Mouse (Mus musculus): ENCODE measurements around the gene Nrcam. TPM values are rescaled to one million over a fixed set of nuclear protein-coding genes. Genes with fewer than 3 reads are reported as not detected.

Nrcam gene
- polyA plus RNA-seq, 1 experiment: 0.06 TPM

DNA sequence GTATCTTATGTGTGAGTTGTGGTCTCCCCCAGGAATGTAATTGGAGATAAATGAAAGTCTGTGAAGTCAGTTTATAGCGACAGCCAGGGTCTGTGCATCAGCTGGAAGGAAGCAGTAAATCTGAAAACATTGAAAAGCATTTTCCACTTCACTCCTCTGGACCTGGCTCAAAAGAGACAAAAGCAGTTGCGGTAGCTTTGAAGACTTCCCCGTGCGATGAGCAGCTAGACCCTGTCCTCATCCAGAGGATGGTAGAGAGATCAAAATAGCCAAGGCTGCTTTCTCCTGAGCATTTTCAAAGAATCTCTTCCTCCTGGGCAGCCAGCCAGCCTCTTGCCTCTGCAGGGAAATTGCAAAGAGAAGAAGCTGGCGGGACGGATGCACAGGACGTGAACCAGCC, 102.3 kb downstream of the Nrcam start:
- Histone ChIP-seq H3K4me3 (ENCODE audit: extremely low read depth, insufficient read depth, insufficient read length) (no peak overlapping the region), H3K27ac (ENCODE audit: insufficient read depth, low read length) (no peak overlapping the region), H3K27me3 (ENCODE audit: control insufficient read depth, insufficient read depth, low read length) (no peaks in the 10 kb centered on the region), H3K36me3 (ENCODE audit: control insufficient read depth, insufficient read depth, low read length) (no peaks in the 10 kb centered on the region), H3K4me1 (ENCODE audit: control insufficient read depth, insufficient read depth, insufficient read length) (no peaks in the 10 kb centered on the region)
- TF ChIP-seq POLR2A (IDR thresholded peaks at IDR 0.05; ENCODE audit: low read depth, low read length): no peak
- no peak for TF ChIP-seq CTCF (IDR thresholded peaks at IDR 0.05; ENCODE audit: extremely low read depth, insufficient read depth, insufficient read length, insufficient replicate concordance)
- WGBS: 64% methylated on average over 7 of the region's 7 CpGs
- DNase-seq (ENCODE audit: low read depth in 1 of 2, low spot score in 2 of 2): no peak

DNA sequence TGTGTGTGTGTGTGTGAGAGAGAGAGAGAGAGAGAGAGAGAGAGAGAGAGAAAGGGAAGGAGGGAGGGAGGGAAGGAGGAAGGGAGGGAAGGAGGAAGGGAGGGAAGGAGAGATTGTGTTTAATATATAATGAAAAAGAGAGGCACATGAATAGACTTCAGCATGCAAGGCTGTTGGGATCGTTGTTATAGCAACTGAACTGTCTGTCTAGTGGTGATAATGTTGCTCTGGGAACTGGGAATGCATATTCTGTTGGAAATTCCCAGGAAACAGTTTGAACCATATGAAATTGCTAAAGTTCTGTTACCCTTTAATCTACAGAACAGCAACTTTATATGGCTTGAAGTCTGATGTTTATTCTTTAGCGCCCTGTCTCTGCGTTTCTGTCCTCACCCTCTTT, 104.0 kb downstream of the Nrcam start:
- 89% methylated on average over 3 of the region's 3 CpGs for WGBS
- no peak for DNase-seq (ENCODE audit: low read depth in 1 of 2, low spot score in 2 of 2)
- no peaks in the 10 kb centered on the region for H3K27me3 ChIP-seq (ENCODE audit: control insufficient read depth, insufficient read depth, low read length)
- no peaks in the 10 kb centered on the region for H3K4me1 ChIP-seq (ENCODE audit: control insufficient read depth, insufficient read depth, insufficient read length)
- no peak overlapping the region for H3K27ac ChIP-seq (ENCODE audit: insufficient read depth, low read length)
- H3K4me3 ChIP-seq (ENCODE audit: extremely low read depth, insufficient read depth, insufficient read length): no peak overlapping the region
- H3K36me3 ChIP-seq (ENCODE audit: control insufficient read depth, insufficient read depth, low read length): no peaks in the 10 kb centered on the region
- no peak for TF ChIP-seq POLR2A (IDR thresholded peaks at IDR 0.05; ENCODE audit: low read depth, low read length)
- TF ChIP-seq CTCF (IDR thresholded peaks at IDR 0.05; ENCODE audit: extremely low read depth, insufficient read depth, insufficient read length, insufficient replicate concordance): no peak

DNA sequence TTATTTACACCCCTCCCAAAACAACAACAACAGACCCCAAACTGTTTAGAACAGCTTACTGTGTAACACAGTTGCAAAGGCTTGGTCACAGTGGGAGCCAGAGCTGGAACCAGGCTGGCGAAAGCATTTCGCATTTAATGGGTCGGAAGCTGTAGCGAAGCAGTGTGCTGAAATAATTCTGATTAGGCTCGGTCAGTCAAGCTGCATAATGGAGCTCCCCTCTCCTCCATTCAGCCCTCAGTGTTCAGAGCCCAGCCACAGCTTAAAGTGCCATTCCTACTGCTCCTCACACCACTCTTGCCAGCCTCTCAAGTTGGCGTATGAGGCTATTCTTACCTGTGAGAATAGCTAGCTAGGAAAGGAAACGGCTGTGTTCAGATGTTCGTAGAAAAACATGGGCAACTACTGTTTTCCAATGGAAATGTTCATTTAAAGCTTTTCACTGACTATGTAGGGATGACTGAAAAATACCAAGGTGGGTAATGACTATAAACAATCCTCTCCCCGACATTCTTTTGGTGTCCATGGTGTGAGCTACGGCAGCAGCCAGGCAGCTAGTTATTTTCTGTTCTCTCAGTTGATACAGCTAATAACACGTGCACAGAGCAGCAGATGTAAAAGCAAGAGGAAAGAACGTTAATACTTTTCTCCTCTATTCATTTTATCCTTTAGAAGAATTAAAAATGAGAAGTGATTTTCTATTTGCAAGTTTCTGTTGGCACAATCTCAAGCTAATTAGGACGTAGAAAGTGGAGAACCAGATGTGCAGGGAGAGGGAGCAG, 108.6 kb downstream of the Nrcam start:
- WGBS: 88% methylated on average over 13 of the region's 13 CpGs
- Histone ChIP-seq H3K36me3 (ENCODE audit: control insufficient read depth, insufficient read depth, low read length) (no peaks in the 10 kb centered on the region), H3K27me3 (ENCODE audit: control insufficient read depth, insufficient read depth, low read length) (no peaks in the 10 kb centered on the region), H3K4me1 (ENCODE audit: control insufficient read depth, insufficient read depth, insufficient read length) (no peaks in the 10 kb centered on the region; the same call in 1 of the 2 replicates), H3K27ac (ENCODE audit: insufficient read depth, low read length) (no peak overlapping the region), H3K4me3 (ENCODE audit: extremely low read depth, insufficient read depth, insufficient read length) (no peak overlapping the region)
- TF ChIP-seq POLR2A (IDR thresholded peaks at IDR 0.05; ENCODE audit: low read depth, low read length): no peak
- no peak for TF ChIP-seq CTCF (IDR thresholded peaks at IDR 0.05; ENCODE audit: extremely low read depth, insufficient read depth, insufficient read length, insufficient replicate concordance)
- DNase-seq (ENCODE audit: low read depth in 1 of 2, low spot score in 2 of 2): no peak

DNA sequence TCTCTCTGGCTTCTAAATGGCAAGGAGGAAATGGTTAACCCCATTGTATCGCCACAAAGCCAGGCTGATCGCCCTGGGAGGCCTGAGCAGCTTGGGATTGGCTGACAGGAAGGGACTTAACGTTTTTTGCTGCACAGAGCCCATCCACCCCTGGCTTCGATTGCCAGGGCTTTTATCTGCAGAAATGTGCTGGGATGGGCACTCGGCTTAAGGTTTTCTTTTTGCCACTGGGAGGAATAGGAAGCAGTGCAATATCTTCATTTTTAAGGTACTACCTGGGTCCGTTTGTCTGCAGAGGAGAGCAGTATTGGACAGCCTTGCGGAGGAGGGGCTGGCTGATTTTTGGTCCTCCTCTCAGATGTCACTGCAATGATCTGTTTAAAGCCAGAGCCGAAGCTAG, 110.2 kb downstream of the Nrcam start:
- no peak overlapping the region for H3K27ac ChIP-seq (ENCODE audit: insufficient read depth, low read length)
- H3K4me1 ChIP-seq (ENCODE audit: control insufficient read depth, insufficient read depth, insufficient read length): no peaks in the 10 kb centered on the region; the same call in 1 of the 2 replicates
- no peak for DNase-seq (ENCODE audit: low read depth in 1 of 2, low spot score in 2 of 2)
- no peak overlapping the region for H3K4me3 ChIP-seq (ENCODE audit: extremely low read depth, insufficient read depth, insufficient read length)
- no peaks in the 10 kb centered on the region for H3K27me3 ChIP-seq (ENCODE audit: control insufficient read depth, insufficient read depth, low read length)
- no peaks in the 10 kb centered on the region for H3K36me3 ChIP-seq (ENCODE audit: control insufficient read depth, insufficient read depth, low read length)
- WGBS: 10% methylated on average over 8 of the region's 8 CpGs
- TF ChIP-seq CTCF (IDR thresholded peaks at IDR 0.05; ENCODE audit: extremely low read depth, insufficient read depth, insufficient read length, insufficient replicate concordance): no peak
- TF ChIP-seq POLR2A (IDR thresholded peaks at IDR 0.05; ENCODE audit: low read depth, low read length): no peak

DNA sequence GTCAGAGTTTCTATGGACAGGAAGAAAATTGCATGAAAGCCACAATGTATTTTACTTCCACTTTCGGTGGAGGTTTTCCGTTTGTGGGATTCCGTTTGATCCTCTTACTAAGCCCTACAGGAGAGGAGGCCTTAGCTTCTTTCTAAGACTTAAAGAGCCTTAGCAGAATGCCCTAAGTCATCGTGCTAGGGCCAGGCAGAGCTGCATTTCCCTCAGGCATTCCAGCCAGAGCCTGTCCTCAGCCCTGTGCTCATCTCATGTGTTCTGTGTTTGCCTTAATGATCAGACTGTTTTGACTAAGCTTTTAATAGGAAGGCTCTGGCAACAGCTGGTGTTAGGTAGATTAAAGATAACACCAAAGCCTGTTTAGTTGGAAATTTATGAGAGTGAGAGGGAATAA, 111.5 kb downstream of the Nrcam start:
- WGBS: 10% methylated on average over 4 of the region's 4 CpGs
- TF ChIP-seq POLR2A (IDR thresholded peaks at IDR 0.05; ENCODE audit: low read depth, low read length): no peak
- TF ChIP-seq CTCF (IDR thresholded peaks at IDR 0.05; ENCODE audit: extremely low read depth, insufficient read depth, insufficient read length, insufficient replicate concordance): no peak
- H3K4me3 ChIP-seq (ENCODE audit: extremely low read depth, insufficient read depth, insufficient read length): no peak overlapping the region
- no peak overlapping the region for H3K27ac ChIP-seq (ENCODE audit: insufficient read depth, low read length)
- no peaks in the 10 kb centered on the region for H3K27me3 ChIP-seq (ENCODE audit: control insufficient read depth, insufficient read depth, low read length)
- DNase-seq (ENCODE audit: low read depth in 1 of 2, low spot score in 2 of 2): no peak
- no peaks in the 10 kb centered on the region; the same call in 1 of the 2 replicates for H3K4me1 ChIP-seq (ENCODE audit: control insufficient read depth, insufficient read depth, insufficient read length)
- no peaks in the 10 kb centered on the region for H3K36me3 ChIP-seq (ENCODE audit: control insufficient read depth, insufficient read depth, low read length)

DNA sequence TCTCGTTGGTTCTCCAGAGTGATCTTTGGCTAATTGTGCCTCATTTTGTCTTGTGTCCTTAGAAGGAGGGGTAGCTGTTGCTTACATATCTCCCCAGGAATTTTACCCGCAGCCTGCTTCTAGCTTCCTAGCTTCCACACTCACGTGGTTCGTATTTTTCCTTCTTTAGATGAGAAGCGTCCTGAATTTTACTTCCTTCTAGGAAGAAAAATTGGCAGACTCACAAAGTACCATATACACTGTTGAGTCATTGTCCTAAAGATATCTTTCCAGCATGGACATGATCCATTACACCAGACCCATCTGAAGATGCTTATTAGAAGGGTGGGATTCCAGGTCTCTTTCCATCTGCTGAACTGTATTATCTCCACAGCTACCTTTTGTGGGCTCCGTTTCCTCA, 122.2 kb downstream of the Nrcam start:
- no peak for TF ChIP-seq CTCF (IDR thresholded peaks at IDR 0.05; ENCODE audit: extremely low read depth, insufficient read depth, insufficient read length, insufficient replicate concordance)
- TF ChIP-seq POLR2A (IDR thresholded peaks at IDR 0.05; ENCODE audit: low read depth, low read length): no peak
- Histone ChIP-seq H3K27ac (ENCODE audit: insufficient read depth, low read length) (no peak overlapping the region), H3K4me3 (ENCODE audit: extremely low read depth, insufficient read depth, insufficient read length) (no peak overlapping the region), H3K27me3 (ENCODE audit: control insufficient read depth, insufficient read depth, low read length) (no peaks in the 10 kb centered on the region), H3K36me3 (ENCODE audit: control insufficient read depth, insufficient read depth, low read length) (no peaks in the 10 kb centered on the region), H3K4me1 (ENCODE audit: control insufficient read depth, insufficient read depth, insufficient read length) (no peaks in the 10 kb centered on the region)
- 86% methylated on average over 6 of the region's 6 CpGs for WGBS
- DNase-seq (ENCODE audit: low read depth in 1 of 2, low spot score in 2 of 2): no peak

DNA sequence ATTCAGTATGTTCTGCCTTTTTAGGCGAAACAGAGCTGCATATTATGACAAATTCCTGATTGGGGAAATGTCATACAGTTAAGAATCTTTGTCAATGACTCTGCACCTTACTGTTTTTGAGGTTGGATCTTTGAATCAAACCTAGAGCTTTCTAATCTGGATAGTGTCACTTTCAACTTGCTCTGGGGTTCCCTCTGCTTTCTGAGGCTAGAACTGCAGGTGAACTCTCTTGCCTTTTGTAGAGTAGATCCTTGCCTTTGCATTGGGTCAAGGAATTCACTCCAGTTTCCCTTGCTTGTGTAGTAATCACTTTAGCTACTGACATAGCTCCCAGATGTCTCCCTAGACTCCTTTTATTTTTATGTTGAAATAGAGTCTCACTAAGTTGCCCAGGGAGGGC, 123.1 kb downstream of the Nrcam start:
- 51% methylated on average over 1 of the region's 1 CpGs for WGBS
- Histone ChIP-seq H3K4me1 (ENCODE audit: control insufficient read depth, insufficient read depth, insufficient read length) (no peaks in the 10 kb centered on the region), H3K36me3 (ENCODE audit: control insufficient read depth, insufficient read depth, low read length) (no peaks in the 10 kb centered on the region), H3K27me3 (ENCODE audit: control insufficient read depth, insufficient read depth, low read length) (no peaks in the 10 kb centered on the region), H3K27ac (ENCODE audit: insufficient read depth, low read length) (no peak overlapping the region), H3K4me3 (ENCODE audit: extremely low read depth, insufficient read depth, insufficient read length) (no peak overlapping the region)
- no peak for DNase-seq (ENCODE audit: low read depth in 1 of 2, low spot score in 2 of 2)
- TF ChIP-seq POLR2A (IDR thresholded peaks at IDR 0.05; ENCODE audit: low read depth, low read length) (no peak), CTCF (IDR thresholded peaks at IDR 0.05; ENCODE audit: extremely low read depth, insufficient read depth, insufficient read length, insufficient replicate concordance) (no peak)

All from spleen, adult 2 months (tissue).